Mouse (Mus musculus): ENCODE measurements at regions not wholly inside any gene's neighbourhood (a gene's known extent, or its start where the extent isn't known, plus 50 kb on each side); places are given as distances from the start of the nearest gene placed in this dataset.

GRCm38 (mm10) chr12:106904202-106904601 is 584.2 kb upstream of the 3110018I06Rik start:
- no peak for DNase-seq (ENCODE audit: low spot score in 2 of 2)
- intact Hi-C loops (cut with DNase I), result no loop called here

DNA sequence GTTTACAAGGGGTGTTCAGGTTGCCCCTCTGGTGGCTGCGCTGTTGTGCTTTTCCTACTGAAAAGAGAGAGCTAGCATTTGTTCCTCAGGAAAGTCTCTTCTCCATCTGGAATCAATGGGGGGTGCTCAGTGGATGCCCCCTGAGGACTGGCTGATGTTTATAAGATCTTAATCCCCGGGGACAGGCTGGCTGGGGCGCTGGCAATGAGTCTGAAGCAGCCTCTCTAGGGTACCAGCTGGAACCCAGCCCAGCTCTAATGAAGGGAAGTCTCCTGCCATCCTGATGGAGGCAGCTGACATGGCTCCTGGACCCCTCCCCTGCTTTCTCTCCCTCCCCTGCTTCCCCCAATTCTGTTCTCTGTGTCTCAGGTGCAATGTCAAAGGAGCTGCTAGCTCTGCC is 575.6 kb upstream of the 3110018I06Rik start:
- no peak for DNase-seq (ENCODE audit: low spot score in 2 of 2)
- intact Hi-C loops (cut with DNase I), result no loop called here

- no peak for DNase-seq (ENCODE audit: low spot score in 2 of 2)
- intact Hi-C loops (cut with DNase I), result no loop called here
Measured at GRCm38 (mm10) chr12:106922571-106922991, 565.9 kb upstream of the 3110018I06Rik start.

GRCm38 (mm10) chr12:106928389-106928788 is 560.0 kb upstream of the 3110018I06Rik start:
- DNase-seq (ENCODE audit: low spot score in 2 of 2), result no peak
- intact Hi-C loops (cut with DNase I), result no loop called here

DNA sequence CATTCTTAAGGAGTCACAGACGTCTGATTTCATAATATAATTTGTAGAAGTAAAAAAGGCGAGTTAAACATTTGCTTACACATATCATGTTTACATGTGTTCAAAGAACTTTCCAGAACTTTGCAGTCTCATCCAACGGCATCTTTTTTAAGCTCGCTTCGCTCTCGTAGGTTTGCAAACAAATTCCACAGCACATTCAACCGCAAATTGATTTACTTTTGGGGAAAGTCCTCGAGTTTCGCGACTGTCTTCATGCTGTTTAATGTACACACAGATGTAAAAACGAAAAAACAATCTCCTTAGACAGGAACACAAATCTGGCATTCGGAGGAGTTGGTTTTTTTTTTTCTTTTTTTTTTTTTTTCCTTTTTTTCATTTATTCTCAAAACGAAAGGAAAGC is 559.3 kb upstream of the 3110018I06Rik start:
- intact Hi-C loops (cut with DNase I), result no loop called here
- no peak for DNase-seq (ENCODE audit: low spot score in 2 of 2)

- intact Hi-C loops (cut with DNase I), result no loop called here
- DNase-seq (ENCODE audit: low spot score in 2 of 2), result no peak
Measured at GRCm38 (mm10) chr12:106931591-106931990, 556.8 kb upstream of the 3110018I06Rik start.

GRCm38 (mm10) chr12:106939381-106939780 is 549.1 kb upstream of the 3110018I06Rik start:
- intact Hi-C loops (cut with DNase I), result no loop called here
- peak; percentile 65 to 82 for DNase-seq (ENCODE audit: low spot score in 2 of 2)

DNA sequence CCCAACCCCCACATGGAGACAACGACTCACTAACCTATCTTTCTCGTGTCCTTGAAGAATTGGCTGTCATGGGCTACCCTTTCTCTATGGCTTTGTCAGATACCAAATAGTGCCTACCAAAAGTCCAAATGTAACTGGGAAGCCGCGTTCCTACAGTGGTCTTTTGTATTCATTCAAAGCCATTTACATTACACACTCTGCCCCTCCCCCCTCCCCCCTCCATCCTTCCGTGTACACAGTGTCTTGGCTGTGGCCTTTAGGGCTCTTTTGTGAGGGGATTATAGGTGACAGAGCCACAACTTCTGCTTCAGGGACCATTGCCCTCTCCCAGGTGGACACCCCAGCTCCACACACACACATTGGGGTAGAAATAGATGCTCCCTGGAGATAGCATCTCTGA is 544.6 kb upstream of the 3110018I06Rik start:
- intact Hi-C loops (cut with DNase I), result no loop called here

DNA sequence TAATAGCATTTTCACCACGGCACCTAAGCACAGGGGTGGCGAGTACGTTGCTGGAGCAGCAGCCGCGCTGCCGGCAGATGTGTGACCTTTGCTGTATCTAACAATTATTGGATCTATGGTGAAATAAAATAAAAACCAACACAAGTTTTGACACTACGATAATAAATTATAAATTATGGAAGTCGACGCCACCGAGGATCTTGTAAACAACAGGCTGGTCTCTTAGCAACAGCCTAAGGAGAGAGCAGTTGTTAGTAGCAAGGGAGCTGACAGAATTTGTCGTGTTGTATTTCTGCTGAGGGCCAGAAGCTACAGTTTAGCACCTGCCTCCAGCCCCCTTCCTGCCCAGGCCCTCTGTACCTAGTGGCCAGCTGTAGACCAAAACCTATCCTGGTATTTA is 535.8 kb upstream of the 3110018I06Rik start:
- no peak for DNase-seq (ENCODE audit: low spot score in 2 of 2)
- intact Hi-C loops (cut with DNase I), result no loop called here

More for the DNA sequence above, 544.6 kb upstream of the 3110018I06Rik start:
- no peak for DNase-seq (ENCODE audit: low spot score in 2 of 2)

- peak; percentile 75 to 81 for DNase-seq (ENCODE audit: low spot score in 2 of 2)
- intact Hi-C loops (cut with DNase I), result no loop called here
Measured at GRCm38 (mm10) chr12:106955778-106956177, 532.7 kb upstream of the 3110018I06Rik start.

DNA sequence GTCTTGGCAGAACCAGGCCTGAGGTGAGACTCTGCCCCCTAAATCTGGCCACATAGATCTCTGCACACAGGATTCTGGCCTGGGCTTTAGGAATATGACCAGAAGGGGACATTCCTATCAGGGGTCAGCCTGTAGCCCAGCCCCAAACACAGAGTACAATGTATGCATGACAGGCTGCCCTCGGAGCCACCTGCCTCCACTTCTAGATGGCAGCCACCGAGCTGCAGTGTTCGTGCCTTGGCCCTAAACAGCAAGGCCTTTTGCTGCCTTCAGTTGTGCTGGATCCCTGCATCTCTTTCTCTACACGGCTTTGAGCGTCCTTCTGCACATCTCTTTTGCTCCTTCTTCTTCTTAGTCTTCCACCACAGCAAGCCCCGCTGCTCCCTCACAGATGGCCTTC is 532.2 kb upstream of the 3110018I06Rik start:
- DNase-seq (ENCODE audit: low spot score in 2 of 2), result no peak
- intact Hi-C loops (cut with DNase I), result no loop called here

DNA sequence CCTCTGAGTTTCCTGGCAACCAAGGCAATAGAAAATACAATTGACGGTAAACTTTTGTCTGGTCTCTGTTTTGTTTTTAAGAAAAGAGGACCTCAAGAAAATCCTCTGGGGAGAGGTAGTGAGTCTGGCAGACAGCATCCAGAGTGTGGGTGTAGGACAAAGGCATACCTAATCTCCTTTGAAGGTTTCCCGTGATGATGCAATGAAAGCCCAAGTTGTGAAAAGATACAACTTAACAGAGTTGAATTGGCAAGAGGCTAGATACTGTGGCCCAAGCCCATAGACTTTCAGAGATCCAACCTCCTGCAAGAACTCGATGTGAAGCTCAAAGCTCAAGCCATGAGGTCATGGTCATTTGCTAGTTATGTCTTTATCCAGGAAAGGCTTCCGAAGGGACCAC is 526.4 kb upstream of the 3110018I06Rik start:
- intact Hi-C loops (cut with DNase I), result no loop called here
- no peak for DNase-seq (ENCODE audit: low spot score in 2 of 2)

DNA sequence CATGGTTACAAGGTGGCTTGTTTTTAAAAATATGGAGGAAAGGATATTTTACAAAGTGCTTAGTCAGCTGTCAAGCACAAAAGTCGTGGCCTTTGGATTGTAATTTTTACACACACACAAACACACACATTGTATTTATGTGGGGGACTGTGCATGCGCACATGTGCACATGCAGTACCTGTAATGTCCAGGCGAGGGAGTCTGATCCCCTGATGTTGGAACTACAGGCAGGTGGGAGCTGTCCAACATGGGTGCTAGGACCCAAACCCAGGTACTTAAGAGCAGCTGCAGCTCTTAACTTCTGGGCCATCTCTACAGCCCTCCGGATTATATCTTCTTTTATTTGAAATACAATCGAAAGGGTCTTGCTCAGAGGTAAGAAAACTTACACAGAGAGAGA is 524.7 kb upstream of the 3110018I06Rik start:
- intact Hi-C loops (cut with DNase I), result no loop called here
- no peak for DNase-seq (ENCODE audit: low spot score in 2 of 2)

GRCm38 (mm10) chr12:106969873-106970272 is 518.6 kb upstream of the 3110018I06Rik start:
- no peak for DNase-seq (ENCODE audit: low spot score in 2 of 2)
- intact Hi-C loops (cut with DNase I), result no loop called here

DNA sequence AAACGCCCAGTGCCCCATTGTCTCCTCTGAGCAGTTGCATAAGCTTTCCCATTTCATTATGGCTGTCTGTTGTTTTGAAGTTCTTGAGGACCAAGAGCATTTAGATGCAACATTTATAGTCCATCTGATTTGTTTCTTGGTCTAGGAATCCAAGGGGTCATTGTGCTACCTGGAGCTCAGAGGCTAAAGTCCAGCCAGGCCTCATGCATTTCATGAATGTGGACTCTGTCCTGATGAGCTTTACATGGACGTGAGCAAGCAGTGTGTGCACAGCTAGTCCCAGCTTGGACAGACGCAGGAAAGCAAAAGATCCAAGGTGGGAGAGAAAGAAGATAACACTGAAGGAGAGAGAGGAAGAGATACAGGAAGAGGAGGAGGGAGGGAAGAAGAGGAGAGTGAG is 496.0 kb upstream of the 3110018I06Rik start:
- DNase-seq (ENCODE audit: low spot score in 2 of 2), result no peak
- intact Hi-C loops (cut with DNase I), result no loop called here

- intact Hi-C loops (cut with DNase I), result no loop called here
- no peak for DNase-seq (ENCODE audit: low spot score in 2 of 2)
Measured at GRCm38 (mm10) chr12:106993011-106993410, 495.4 kb upstream of the 3110018I06Rik start.

DNA sequence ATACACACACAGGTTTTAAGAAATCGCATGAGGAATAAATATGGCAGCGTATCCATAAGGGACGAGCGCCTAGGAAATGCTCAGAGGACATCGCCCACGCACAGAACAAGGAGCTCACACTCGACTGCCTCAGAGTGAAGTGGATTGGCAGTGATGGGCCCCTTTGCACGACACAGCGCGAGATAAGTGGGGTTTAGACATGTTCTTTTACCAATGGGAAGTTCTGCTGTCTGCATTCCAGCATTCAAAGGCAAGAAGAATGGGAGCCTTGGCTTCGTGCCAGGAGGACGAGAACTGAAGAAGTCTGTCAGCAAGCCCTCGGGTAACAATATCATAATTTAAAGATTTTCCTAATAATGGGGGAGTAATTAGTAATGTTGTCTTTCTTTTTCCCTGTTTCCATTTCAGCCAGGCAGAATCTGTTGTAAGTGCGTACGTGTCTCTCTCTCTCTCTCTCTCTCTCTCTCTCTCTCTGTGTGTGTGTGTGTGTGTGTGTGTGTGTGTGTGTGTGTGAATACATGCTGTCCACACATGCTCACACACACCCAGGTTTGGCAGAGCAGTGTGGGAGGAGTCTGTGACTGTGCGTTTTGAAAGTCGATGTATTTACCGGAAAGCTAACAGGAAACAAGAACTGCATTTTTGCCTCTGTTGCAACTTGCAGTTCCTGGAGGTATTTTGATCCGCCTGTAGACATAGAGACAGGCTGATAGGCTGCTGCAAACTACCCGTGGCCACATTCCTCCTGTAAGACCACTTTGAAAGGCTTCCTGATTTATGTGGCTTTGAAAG is 477.2 kb upstream of the 3110018I06Rik start:
- intact Hi-C loops (cut with DNase I), result no loop called here
- peak; percentile 49 to 61 for DNase-seq (ENCODE audit: low spot score in 2 of 2)

DNA sequence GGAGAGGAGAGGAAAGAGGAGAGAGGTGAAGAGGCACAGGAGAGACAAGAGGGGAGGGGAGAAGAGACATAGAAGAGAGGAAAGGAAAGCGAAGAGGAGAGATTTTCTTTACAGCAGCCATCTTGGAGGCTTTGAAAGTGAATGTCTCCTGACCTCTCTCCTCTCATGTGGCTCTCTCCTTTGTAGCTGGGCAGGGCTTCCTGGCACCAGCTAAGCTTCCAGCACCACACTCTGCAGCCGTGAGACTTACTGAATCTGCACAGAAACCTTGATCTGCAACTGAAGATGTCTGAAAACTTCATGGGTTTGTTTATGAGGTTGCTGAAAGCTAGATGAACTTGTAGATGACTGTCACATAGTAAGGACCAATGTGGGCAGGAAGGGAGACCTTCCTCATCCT is 471.6 kb upstream of the 3110018I06Rik start:
- intact Hi-C loops (cut with DNase I), result no loop called here
- DNase-seq (ENCODE audit: low spot score in 2 of 2), result no peak

- DNase-seq (ENCODE audit: low spot score in 2 of 2), result no peak
- intact Hi-C loops (cut with DNase I), result no loop called here
Measured at GRCm38 (mm10) chr12:107021806-107022205, 466.6 kb upstream of the 3110018I06Rik start.

DNA sequence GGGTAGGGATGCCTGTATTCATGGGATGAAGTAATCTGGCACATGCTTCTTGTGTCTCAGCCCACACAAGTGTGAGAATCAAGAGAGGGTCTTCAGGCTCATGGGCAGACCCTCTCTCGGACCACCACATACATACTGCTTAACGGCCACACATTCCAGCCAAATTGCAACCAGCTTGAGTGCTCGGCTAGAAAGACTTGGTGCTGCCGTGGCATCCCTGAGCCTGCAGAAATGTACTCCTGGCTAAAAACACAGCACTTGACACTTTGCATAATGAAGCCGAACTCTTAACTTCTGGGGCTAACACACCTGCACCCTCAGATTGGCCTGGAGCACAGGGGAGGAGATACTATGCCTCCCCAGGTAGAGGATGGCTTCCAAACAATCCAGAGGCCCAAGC is 461.6 kb upstream of the 3110018I06Rik start:
- intact Hi-C loops (cut with DNase I), result no loop called here
- no peak for DNase-seq (ENCODE audit: low spot score in 2 of 2)

GRCm38 (mm10) chr12:107027842-107028549 is 460.4 kb upstream of the 3110018I06Rik start:
- no peak for DNase-seq (ENCODE audit: low spot score in 2 of 2)
- intact Hi-C loops (cut with DNase I), result no loop called here

Data from left cerebral cortex, postnatal 14 days (tissue).